ENCODE assay signal across 13 mouse cellular contexts in the genomic region with DNA sequence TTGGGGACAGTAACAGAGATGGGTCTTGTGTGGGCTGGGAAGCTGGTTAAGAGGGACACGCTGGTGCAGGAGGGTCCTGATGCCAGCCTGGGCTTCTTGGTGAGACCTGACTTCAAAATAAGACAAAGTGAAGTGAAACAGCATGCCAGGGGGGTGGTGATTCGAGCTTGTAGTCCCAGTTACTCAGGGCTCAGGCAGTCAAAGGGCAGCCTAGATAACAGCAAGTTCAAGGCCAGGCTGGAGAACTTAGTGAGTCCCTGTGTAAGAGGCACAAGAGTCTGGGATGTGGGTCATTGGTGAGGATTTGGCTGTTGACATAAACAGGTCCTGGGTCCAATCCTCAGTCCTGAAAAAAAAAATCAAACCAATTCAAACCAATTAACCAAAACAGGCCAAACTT. TPM values are rescaled to one million over a fixed set of nuclear protein-coding genes. Genes with fewer than 3 reads are reported as not detected.
DNase-seq lines count a peak whose midpoint lies in the region.
"Had no signal": no experiment of that assay in that cellular context is flagged by ENCODE, and none has a peak within 500 bp of the region (broad histone marks: within the 10 kb centered on the region; RNA-seq: fewer than 3 reads in every experiment).

No protein-coding gene starts in this region.

- DNase-seq in adrenal gland, adult 2 months = peak; percentile 68
- DNase-seq in adrenal gland, postnatal 10 days = no peak
- peak; percentile 15 for DNase-seq in adrenal gland, postnatal 14 days
- DNase-seq in adrenal gland, postnatal 36 days = peak; percentile 45 to 56
- no peak for DNase-seq in frontal cortex, adult 2 months (ENCODE audit: extremely low spot score in 1 of 2, low spot score in 1 of 2)
- DNase-seq in retina, embryonic 14.5 days (ENCODE audit: low spot score) = no peak
- DNase-seq: cerebellum, adult 11 months; cerebellum, adult 18-20 months; cerebellum, adult 8-10 months; cerebellum, adult 9-11 months; cerebellum, postnatal 14 days; cerebellum, postnatal 36 days; embryo, embryonic 11 days had no signal

RNA-seq across cellular contexts. Expression of a gene that starts 53.9 kb away (rescaled TPM):
- total RNA-seq in adrenal gland, adult 2 months (2021) = 10 to 100 TPM; 20.3 to 23.0 TPM
- polyA plus RNA-seq in adrenal gland, adult 2 months (2012; rRNA removed) = 18.5 and 24.9 TPM in 2 replicates
- 10 to 100 TPM; 14.9 to 22.4 TPM for total RNA-seq in adrenal gland, postnatal 10 days (2021)
- 16.7 and 18.0 TPM in 2 replicates for total RNA-seq in adrenal gland, postnatal 14 days (2021)
- total RNA-seq in adrenal gland, postnatal 36 days (2021) = 10 to 100 TPM; 22.2 to 22.4 TPM
- polyA plus RNA-seq in frontal cortex, adult 2 months (2012; rRNA removed) = 5.8 and 6.8 TPM in 2 replicates

Comparison
In these comparisons a context has a peak if more than half of its experiments do, and no peak if none do; other contexts are left out.
1. DNase-seq: peak in adrenal gland, adult 2 months (single experiment), adrenal gland, postnatal 14 days (single experiment) and adrenal gland, postnatal 36 days (2 of 2); none in adrenal gland, postnatal 10 days (single experiment), frontal cortex, adult 2 months (0 of 2) and retina, embryonic 14.5 days (single experiment).